Mouse (Mus musculus) adrenal gland, adult 18-20 months (tissue): ENCODE results near the gene Kcnk10. TPM values are rescaled to one million over a fixed set of nuclear protein-coding genes. Genes with fewer than 3 reads are reported as not detected.

Experiments
- DNase-seq, 2 experiments: peaks; one replicate each; pipeline ENCODE4 v3.0.0; 2021 to 2022; ENCODE audit warnings: low spot score in 2 of 2
- total RNA-seq, 2 experiments: library from RNA; stranded (reverse); gene quantifications; 1 replicate in 1 of 2; 2 replicates in 1 of 2; pipeline ENCODE4 v1.2.3; 2021

The Kcnk10 gene
- total RNA-seq, 2 experiments from 2014 or later, result 0.16 TPM; not detected in 1

DNA sequence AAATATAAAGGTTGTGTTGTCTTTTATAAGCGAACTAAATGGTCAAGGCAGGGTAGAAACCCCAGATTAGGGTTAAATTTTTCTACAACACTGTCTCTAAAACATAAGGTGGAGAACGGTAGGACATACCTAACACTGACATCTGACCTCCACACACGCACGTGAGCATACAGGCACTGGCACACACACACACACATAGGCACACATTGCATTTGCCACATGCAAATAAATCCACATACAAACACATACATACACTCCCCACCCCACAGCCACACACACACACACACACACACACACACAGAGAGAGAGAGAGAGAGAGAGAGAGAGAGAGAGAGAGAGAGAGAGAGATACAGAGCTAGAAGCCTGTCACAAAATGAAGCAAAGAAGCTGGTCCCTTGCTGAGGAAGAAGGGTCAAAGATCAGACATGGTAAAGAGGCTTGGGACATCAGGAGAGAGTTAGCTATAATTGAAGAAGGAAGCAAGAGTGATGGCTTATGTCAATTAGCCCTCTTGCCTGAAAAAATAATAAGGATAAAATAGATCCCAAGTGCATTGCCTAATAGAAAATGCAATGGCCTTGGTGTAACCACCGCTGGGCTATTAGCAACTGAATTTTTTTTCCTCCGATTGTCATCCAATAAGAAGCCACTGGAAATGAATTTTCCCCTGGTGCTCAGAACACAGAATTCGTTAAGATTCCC, 58.1 kb downstream of the Kcnk10 start:
- no peak for DNase-seq

DNA sequence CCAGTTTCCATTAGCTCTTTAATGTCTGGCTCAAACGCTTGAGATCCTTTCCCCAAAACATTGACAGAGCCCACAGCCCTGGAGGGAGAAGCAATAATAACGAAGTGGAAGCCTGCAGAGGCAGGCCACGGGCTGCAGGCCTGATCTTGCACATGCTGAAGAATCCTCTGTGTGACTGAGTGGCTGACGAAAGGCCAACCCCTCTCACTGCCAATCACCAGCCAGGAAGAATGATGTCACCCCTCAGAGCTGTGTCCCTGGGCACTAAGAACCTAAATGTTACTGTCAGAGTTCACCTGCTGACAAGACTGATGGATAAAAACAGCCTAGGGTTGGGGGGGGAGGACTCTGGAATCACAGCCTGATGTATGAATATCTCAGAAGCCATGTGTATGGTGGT, 72.5 kb downstream of the Kcnk10 start:
- no peak for DNase-seq

DNA sequence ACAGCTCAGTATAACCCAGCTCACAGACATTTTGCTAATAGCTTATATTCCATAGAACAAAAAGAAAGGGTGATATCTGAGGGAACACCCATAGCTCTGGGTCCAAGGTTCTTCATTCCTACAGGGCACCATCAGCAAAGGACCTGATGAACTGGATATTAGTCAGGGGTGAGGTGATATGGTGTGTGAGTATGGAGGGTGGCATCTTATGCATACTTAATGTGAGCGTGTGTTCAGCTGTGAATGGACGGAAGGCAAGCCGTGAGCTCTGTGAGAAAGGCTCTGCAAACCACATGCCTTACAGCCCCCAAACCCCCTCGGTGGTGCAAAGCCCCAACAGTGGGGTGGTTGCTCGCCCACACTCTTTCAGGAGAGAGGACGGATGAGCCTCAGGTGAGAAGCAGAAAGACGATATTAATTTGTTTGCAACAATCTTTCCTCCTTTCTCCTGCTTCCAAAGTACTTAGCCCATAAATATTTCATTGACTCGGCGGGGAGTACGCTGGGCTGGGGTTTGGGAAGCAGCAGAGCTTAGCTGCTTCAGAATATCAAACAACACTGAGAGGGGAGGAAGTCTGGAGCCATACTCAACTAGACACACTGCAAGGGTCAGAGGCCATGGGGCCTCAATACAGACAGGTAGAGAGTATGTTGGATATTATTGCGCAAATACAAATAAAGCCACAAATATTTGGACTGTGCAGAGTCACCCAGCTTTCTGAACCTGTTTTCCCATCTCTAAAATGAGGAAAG, 76.4 kb downstream of the Kcnk10 start:
- no peak for DNase-seq

DNA sequence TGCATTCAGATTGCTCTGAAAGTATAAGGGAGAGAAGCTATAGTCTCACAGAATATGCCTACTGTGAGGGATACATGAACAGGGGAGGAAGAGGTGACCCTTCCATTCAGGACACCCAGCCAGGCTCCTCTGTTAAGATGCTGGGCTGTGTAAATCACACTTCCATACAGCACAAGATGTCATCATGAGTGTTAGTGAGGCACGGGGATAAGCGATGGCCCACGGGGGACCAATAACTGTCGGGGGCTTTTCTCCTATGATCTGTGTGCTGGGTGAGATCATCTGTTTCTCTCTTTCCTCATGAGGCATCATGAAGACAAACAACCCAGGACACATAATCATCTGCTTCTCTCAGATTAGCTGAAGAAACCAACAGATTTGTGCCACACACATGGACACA, 77.1 kb downstream of the Kcnk10 start:
- DNase-seq, result no peak

DNA sequence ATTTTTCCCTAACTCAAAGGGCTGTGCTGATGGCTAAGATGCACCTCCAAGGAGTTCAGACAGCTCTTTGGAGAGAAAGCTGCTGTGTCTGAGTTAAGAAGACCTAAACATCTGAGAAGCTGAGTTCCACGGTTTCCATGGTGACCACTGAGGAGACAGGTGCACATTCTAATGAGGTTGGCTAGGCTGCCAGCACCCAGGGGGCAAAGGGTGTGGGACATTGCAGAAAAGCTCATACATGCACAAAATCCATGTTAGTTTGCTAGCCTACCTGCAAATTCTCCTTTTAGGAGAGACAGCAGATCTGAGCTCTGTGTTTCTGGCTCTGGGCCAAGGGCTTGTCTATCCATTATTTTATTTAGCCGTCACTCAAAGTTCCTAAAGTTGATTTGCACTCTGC, 96.7 kb downstream of the Kcnk10 start:
- DNase-seq, result no peak

DNA sequence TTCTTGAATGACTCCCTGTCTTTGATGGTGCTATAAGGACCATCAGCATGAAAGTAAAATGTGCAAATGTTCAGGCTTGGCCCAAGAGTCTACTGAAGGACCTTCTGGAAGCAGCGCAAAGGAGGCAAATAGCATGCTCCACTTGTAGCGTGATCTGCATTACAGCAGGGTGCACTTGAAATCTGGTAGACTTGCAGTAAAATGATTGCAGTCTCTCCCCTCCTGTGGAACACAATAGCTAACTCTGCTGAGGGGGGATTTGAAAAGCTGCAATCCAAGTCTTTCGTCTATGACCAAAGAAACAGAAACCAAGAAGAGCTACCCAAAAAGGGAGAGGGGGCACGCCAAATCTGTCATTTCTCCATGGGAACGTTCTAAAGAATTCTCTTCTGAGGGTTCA, 97.1 kb downstream of the Kcnk10 start:
- no peak for DNase-seq

DNA sequence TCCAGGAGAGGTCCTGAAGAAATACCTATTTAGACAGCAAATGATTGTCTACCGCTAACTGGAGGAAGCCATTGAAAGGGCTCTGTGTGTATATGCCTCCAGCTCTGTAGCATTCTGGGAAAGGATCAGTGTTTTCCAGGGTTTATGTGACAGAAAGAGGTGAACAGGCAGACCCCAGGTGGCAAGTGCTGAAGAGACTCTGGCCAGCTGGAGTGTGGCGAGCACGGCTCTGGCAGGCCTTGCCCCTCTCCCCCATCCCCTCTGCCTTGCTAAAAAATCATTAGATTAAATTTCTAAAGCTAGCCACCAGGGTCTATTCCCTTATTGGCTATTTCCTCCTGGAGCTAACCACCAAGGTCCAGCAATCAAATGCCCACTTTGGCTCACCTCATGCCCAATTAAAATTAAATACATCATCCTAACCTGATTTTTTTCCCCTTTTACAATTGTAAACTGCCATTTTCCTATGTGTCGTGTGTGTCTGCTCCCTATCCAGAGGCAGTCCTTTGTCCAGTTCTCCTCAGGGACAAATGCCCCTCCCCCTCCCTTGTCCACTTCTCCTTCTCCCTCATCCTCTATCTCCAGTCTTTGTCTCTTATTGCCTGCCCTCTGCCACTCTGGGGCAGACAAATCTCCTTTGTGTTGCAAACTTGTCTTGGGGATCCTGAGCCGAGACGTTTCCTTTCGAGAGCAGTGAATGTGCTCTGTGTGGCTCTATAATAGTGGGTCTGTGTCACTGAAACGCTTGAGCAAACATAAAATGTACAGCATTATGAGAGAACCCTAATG, 100.2 kb downstream of the Kcnk10 start:
- DNase-seq, result no peak

DNA sequence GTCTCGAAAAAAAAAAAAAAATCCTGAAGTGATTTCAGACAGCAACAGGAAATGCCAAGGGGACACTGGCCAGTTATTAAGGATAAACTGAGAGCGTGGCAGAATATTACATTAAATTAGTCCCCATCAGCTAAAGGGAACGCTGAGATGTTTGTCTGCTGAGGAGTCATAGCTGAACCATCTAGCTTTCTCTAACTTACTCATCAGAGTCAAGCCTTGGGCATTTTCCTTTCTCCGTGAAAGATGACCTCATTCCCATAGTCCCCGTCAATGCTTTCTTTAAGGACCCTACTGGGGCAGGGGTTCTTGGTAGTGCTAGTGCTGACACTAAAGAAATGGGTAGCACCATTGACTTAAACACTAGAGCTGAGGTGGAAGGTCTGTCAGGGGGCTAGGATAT, 106.9 kb downstream of the Kcnk10 start:
- no peak for DNase-seq

DNA sequence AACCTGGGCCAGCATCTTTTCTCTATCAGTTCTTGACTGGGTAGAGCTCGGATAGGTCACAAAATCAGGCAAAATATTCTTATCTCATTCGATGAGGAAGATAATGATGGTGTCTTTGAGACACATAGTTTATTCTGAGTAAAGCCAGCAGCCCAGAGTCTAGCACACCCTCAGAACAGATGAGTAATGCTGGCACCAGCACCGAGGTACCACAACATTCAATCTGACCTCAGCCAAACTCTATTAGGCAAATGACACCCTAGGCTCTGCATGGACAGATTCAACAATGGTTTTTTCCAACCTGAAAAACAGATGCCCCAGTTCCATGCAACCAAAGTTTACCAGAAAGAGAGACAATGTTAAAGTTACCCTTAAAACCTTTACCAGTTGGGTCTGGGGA, 108.0 kb downstream of the Kcnk10 start:
- no peak for DNase-seq

DNA sequence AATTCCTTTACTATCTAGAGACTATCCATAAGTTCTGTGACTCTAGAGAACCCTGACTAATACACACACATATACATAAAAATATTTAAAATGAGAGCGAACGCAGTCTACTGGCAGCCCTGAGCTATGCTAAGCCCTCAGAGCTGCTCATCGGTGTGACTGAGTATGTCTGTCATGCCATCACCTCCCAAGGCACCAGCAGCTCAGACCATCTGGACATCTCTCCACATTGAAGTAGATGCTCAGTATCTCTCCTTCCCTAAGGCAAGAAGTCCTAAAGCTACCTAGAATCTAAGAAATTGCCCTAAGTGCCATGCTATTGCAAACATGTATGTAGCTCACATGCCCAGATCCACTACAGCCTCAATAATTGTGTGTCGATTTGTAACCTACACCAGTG, 110.3 kb downstream of the Kcnk10 start:
- no peak for DNase-seq

DNA sequence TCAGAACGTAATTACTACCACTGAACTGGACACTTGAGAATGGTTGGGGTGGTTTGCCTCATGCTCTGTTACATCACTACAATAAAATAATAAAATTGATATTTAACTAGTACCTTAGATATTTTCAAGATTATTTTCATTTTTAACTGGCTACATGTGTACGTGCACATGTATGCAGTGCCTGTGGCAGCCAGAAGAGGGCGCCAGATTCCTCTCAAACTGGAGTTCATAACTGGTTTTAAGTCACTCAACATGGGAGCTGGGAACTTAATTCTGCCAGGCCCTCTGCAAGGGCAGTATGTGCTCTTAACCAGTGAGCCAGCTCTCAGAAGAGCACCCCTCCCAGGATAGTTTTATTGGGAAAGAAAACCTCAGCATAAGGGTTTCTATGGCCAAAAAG, 118.2 kb downstream of the Kcnk10 start:
- DNase-seq, result no peak

DNA sequence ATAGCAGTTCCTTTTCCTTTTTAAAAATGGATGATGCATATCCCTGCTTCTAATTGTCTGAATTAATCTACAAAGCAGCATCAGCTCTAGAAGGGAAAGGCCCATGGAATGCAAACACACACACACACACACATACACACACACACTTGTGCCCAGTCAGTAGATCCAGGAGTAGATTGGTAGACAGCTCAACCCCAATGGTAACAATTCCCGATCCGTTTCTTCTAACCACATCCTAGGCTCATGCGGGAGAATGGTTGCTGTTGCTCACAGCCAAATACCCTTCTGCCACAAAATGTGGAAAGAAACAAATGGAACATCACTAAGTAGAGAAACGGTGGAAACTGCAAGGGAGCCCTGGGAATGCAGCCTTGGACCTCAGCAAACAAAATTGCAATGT, 119.2 kb downstream of the Kcnk10 start:
- DNase-seq, result no peak

DNA sequence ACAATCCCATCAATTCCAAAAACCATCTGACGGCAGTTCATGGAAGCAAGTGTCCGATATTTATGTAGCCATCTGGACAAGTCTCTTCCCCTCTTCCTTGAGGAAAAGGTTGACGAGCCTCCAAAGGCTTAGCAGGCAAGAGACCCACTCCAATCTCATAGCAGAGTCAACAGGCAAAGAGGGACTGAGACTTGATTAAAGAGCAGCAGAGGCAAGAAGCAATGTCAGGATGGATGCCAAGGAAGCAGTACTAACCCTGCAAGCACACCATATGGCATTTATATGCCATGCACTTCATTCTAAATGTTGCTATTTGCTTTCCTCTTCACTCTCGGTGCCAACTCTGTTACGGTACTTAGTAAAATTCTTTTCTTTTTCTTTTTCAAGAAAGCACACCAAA, 119.6 kb downstream of the Kcnk10 start:
- DNase-seq, result no peak

DNA sequence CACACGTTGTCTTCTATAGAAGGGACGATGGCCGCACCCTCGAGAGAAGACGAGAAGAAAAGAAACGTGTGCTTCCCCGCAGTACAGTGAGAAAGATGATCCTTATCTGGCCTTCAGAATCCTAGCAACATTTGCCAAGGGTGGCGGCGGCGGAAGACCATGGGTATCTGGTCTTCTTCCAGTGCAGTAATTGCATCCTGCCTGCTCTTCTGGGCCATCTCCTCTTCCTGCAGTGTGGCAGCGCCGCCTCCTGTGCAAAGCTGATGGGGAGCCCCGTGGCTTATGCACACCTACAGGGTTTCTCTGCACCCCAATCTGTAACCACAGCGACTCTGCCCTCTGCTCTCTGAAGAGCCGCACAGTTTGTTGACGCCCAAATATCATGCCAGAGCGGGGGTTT, 124.9 kb downstream of the Kcnk10 start:
- DNase-seq, result no peak

DNA sequence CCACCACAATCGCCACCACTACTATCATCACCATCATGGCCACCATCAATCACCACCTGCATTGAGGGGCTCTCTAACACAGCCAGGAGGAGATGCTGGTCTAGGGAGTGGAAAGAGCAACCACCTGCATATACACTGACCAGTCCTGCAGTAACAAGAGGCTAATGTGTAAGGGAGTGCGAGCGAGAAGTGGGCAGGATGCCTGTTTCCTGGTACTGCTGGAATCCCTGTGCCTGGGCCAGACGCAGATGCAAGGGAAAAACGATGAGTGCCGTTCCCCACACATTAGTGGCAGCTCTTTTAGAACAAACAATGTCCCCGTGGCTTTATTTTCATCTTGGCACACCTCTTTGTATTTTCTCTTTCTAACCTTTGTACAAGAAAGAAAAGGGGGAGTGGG, 125.5 kb downstream of the Kcnk10 start:
- no peak for DNase-seq

DNA sequence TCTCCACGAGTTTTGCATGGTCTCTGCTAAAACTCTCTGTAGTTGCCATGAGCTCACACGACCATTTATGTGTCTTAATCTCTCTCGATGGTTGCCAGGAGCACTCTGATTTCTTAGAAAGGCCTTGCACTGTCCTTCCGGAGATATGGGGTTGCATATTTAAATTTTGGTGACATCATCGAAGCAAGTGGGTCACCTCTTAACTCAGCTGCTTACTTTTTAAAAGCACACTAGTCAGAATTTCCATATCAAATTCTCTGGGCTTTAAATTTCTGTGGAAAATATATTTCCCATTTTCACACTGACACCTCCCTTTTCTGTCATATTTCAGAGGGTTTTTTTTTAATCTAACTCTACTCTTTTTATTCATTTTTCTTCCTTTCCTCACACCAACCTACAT, 132.5 kb downstream of the Kcnk10 start:
- DNase-seq, result no peak

DNA sequence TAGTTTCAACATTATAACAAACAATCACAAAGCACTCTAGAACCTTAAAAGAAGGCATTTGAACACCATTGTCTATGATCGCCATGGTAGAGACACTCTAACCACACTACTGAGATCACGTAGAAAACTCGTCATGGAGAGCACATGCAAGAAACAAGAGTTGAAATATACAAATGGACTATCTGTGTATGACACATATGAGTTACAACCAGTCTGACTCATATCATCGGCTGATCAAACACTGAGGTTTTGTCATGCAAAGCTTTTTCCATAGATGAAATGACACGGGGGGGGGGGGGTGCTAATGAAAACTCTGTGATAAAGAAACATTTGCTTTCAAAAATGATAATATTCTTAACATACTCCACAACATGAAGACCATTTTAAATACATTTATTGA, 133.2 kb downstream of the Kcnk10 start:
- no peak for DNase-seq

DNA sequence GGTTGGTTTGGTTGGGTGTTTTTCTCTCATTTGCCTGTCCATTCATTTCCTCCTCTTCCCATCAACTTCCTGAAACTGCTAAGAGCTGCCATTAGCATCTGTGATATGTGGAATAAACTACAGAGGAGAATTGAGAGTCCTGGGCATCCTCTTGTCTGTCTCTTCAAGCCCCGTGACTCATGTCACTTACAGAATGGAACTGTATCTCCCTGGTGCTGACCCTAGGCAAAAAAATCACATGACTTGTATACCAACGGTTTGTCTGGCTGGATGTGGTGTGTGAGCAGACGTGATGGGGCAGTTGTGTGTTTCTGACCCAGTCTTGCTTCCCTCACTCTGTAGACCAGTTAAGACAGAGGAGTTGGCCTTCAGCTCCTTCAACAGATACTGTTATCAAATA, 134.4 kb downstream of the Kcnk10 start:
- DNase-seq, result no peak

DNA sequence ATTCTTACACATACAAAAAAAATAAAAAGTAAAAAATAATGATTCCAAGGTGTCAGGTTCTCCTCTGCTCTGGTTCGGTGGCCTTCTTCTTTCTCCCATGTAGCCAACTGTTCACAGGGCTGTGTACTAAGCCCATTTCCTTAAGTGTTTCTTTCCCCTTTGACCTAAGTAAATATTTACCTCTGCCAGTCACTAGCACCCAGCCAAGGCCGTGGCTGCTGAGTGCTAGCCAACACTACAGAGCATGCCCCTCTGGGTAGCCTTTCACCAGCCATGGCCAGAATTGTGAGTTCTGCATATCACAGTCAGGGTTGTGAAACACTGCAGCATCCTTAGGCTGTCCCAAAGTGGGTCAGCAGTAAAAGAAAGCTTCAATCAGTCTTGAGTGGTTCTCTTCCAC, 140.0 kb downstream of the Kcnk10 start:
- DNase-seq, result no peak

DNA sequence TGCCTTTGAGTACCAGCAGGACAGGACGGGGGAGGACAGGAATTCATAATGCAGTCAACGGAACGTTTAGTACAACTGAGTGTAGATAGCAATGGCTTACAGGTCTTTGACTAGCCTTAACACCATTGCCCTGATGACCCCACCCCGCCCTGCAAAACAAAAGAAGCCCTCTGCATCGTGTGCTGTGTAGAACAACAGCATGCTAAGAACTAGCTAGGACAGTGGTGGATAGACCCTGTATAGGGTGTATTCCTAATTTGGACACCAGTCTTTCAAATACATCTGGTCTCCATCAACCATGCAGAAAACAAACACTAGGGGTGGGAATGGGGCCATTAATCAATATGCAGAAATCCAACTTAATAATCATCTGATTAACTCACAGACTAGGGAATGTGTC, 147.4 kb downstream of the Kcnk10 start:
- DNase-seq, result no peak

DNA sequence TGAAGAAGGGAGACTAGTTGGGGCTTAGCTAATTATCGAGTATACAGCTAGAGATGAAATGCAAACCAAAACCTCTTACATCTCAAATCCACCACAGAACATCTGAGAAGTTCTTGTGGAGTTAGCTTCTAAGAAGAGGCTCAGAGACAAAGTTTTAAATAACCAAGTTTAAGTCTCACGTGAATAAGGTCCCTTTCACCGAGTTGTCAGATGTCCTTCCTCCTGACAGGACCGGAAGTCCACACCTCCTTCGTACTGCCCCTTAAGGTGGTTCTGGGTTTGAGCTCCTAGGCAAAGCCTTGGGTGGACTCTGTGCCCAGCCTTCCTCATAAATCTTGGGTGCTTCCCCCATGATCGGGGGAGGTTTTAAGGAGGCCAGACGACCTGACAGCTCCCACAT, 156.8 kb downstream of the Kcnk10 start:
- DNase-seq, result no peak

DNA sequence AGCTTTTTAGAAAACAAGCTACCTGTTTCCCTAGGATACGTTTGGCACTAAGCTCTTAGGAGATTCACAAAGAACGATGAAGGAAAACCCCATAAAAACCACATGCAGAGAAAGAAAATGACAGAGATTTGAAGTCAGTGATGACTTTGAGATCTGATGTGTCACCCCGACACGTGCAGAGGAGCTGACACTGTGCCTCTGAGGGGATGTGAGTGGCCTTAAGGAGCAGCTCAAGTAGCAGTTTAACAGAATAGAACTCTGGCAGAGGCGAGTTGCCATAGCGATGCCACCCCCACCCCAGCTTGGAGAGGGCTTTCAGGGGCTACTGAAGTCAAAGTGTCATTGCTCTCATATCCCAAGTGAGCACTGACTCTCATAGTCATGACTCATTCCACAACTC, 158.3 kb downstream of the Kcnk10 start:
- DNase-seq, result no peak
